Mouse (Mus musculus): ENCODE measurements around the gene Igf1r.

Gene Igf1r

GRCm38 (mm10) chr7:67952777-67953700 lies at the start of gene Igf1r:
Igf1r (plus strand) TSS chr7:67952827.
- no peak for DNase-seq (ENCODE audit: low spot score in 2 of 2)

- DNase-seq (ENCODE audit: low spot score in 2 of 2), result no peak
These were observed 46.3 kb upstream of the Igf1r start for GRCm38 (mm10) chr7:67906358-67906757.

- DNase-seq (ENCODE audit: low spot score in 2 of 2), result peak in 1 of 2 experiments; percentile 3
These were observed 44.7 kb upstream of the Igf1r start for GRCm38 (mm10) chr7:67907786-67908400.

GRCm38 (mm10) chr7:67910528-67910927 lies 42.1 kb upstream of the Igf1r start:
- peak in 1 of 2 experiments; percentile 5 for DNase-seq (ENCODE audit: low spot score in 2 of 2)

GRCm38 (mm10) chr7:67910947-67911346 lies 41.7 kb upstream of the Igf1r start:
- DNase-seq (ENCODE audit: low spot score in 2 of 2), result no peak

- no peak for DNase-seq (ENCODE audit: low spot score in 2 of 2)
These were observed 40.8 kb upstream of the Igf1r start for GRCm38 (mm10) chr7:67911841-67912240.

GRCm38 (mm10) chr7:67916960-67917359 lies 35.7 kb upstream of the Igf1r start:
- DNase-seq (ENCODE audit: low spot score in 2 of 2), result no peak

GRCm38 (mm10) chr7:67917753-67918152 lies 34.9 kb upstream of the Igf1r start:
- DNase-seq (ENCODE audit: low spot score in 2 of 2), result no peak

GRCm38 (mm10) chr7:67919467-67919866 lies 33.2 kb upstream of the Igf1r start:
- no peak for DNase-seq (ENCODE audit: low spot score in 2 of 2)

- no peak for DNase-seq (ENCODE audit: low spot score in 2 of 2)
These were observed 28.4 kb upstream of the Igf1r start for GRCm38 (mm10) chr7:67924215-67924614.

GRCm38 (mm10) chr7:67930132-67930531 lies 22.5 kb upstream of the Igf1r start:
- no peak for DNase-seq (ENCODE audit: low spot score in 2 of 2)

GRCm38 (mm10) chr7:67936801-67937200 lies 15.8 kb upstream of the Igf1r start:
- DNase-seq (ENCODE audit: low spot score in 2 of 2), result no peak

GRCm38 (mm10) chr7:67943805-67944204 lies 8.8 kb upstream of the Igf1r start:
- no peak for DNase-seq (ENCODE audit: low spot score in 2 of 2)

- no peak for DNase-seq (ENCODE audit: low spot score in 2 of 2)
These were observed 5.7 kb upstream of the Igf1r start for GRCm38 (mm10) chr7:67946901-67947300.

- no peak for DNase-seq (ENCODE audit: low spot score in 2 of 2)
These were observed 2.2 kb upstream of the Igf1r start for GRCm38 (mm10) chr7:67950346-67950814.

- peak in 1 of 2 experiments; percentile 78 for DNase-seq (ENCODE audit: low spot score in 2 of 2)
These were observed 1.7 kb upstream of the Igf1r start for GRCm38 (mm10) chr7:67950815-67951531.

GRCm38 (mm10) chr7:67951532-67952035 lies 1.0 kb upstream of the Igf1r start:
- DNase-seq (ENCODE audit: low spot score in 2 of 2), result peak; percentile 81 to 93

GRCm38 (mm10) chr7:67952036-67952681 lies 468 bp upstream of the Igf1r start:
- peak in 1 of 2 experiments; percentile 70 for DNase-seq (ENCODE audit: low spot score in 2 of 2)

GRCm38 (mm10) chr7:67953764-67954242 lies 1.2 kb downstream of the Igf1r start:
- no peak for DNase-seq (ENCODE audit: low spot score in 2 of 2)

GRCm38 (mm10) chr7:67954591-67955185 lies 2.1 kb downstream of the Igf1r start:
- DNase-seq (ENCODE audit: low spot score in 2 of 2), result no peak

- DNase-seq (ENCODE audit: low spot score in 2 of 2), result no peak
These were observed 2.6 kb downstream of the Igf1r start for GRCm38 (mm10) chr7:67955276-67955675.
